Mouse (Mus musculus) ES-E14 (cell line): ENCODE measurements at regions not wholly inside any gene's neighbourhood (a gene's known extent, or its start where the extent isn't known, plus 50 kb on each side); places are given as distances from the start of the nearest gene placed in this dataset.

ENCODE experiments used
- DNase-seq: peaks from one replicate; pipeline ENCODE4 v3.0.0-alpha.2; 2013; ENCODE audit warnings: low read depth, low spot score
- H3K27ac ChIP-seq: 2 replicates; pipeline ENCODE4 v1.5.1; 2012; ENCODE audit warnings: low read depth, mild to moderate bottlenecking, low read length, moderate library complexity, mixed read lengths; ENCODE audit not compliant: poor library complexity, insufficient read depth, severe bottlenecking
- H3K36me3 ChIP-seq: 2 replicates; pipeline ENCODE4 v1.6.1; 2012; ENCODE audit warnings: mild to moderate bottlenecking, low read length, moderate library complexity, mixed read lengths; ENCODE audit not compliant: control insufficient read depth, poor library complexity, insufficient read depth, severe bottlenecking
- H3K4me1 ChIP-seq, 2 experiments: fragments of 150-350 bp in 1 of 2; sonication (generic) in 1 of 2; 2 replicates each; pipeline ENCODE4 v1.6.1; 2012; ENCODE audit warnings: low read length in 2 of 2, mild to moderate bottlenecking in 1 of 2, mixed read lengths in 1 of 2; ENCODE audit not compliant: control insufficient read depth in 2 of 2, insufficient read depth in 2 of 2, poor library complexity in 1 of 2
- H3K4me3 ChIP-seq, 2 experiments: fragments of 150-350 bp in 1 of 2; sonication (generic) in 1 of 2; 2 replicates each; pipeline ENCODE4 v1.5.1; 2012; ENCODE audit warnings: low read length in 2 of 2, low read depth in 1 of 2, mild to moderate bottlenecking in 1 of 2, mixed read lengths in 1 of 2; ENCODE audit not compliant: insufficient read depth in 1 of 2, poor library complexity in 1 of 2, severe bottlenecking in 1 of 2
- H3K9ac ChIP-seq: 2 replicates; pipeline ENCODE4 v1.6.1; 2012; ENCODE audit warnings: low read depth, mild to moderate bottlenecking, low read length, mixed read lengths; ENCODE audit not compliant: poor library complexity, insufficient read depth, severe bottlenecking
- H3K9me3 ChIP-seq: fragments of 150-350 bp; sonication (generic); 2 replicates; pipeline ENCODE4 v1.6.1; 2012; ENCODE audit warnings: low read depth, mild to moderate bottlenecking, low read length; ENCODE audit not compliant: control insufficient read depth, insufficient read depth
- CHD2 ChIP-seq: IDR thresholded peaks from 2 replicates; pipeline ENCODE4 v1.6.1; 2014; ENCODE audit warnings: mild to moderate bottlenecking, low read depth, low read length, inconsistent platforms
- HCFC1 ChIP-seq: IDR thresholded peaks from 2 replicates; pipeline ENCODE4 v1.6.1; 2012; ENCODE audit warnings: low read length, inconsistent platforms, borderline replicate concordance; ENCODE audit not compliant: insufficient read depth
- MAFK ChIP-seq: IDR thresholded peaks from 2 replicates; pipeline ENCODE4 v1.6.1; 2014; ENCODE audit warnings: mild to moderate bottlenecking, low read depth, low read length, inconsistent platforms; ENCODE audit not compliant: insufficient read depth
- ZC3H11A ChIP-seq: IDR thresholded peaks from 2 replicates; pipeline ENCODE4 v1.6.1; 2012; ENCODE audit warnings: low read depth, mild to moderate bottlenecking, inconsistent platforms, low read length, borderline replicate concordance
- ZNF384 ChIP-seq: IDR thresholded peaks from 2 replicates; pipeline ENCODE4 v1.6.1; 2012; ENCODE audit warnings: low read depth, low read length, inconsistent platforms
- in situ Hi-C, 2 experiments: fragments of 600-800 bp; cut with MboI; formaldehyde crosslinking; loops; one replicate each; pipeline ENCODE4 v1.15.1; 2025; ENCODE audit warnings: low sequenced_read_pairs in 2 of 2, inconsistent platforms in 1 of 2; ENCODE audit not compliant: unreplicated experiment in 2 of 2

- TF ChIP-seq HCFC1 = no peak
- TF ChIP-seq ZC3H11A = no peak
- no peak for TF ChIP-seq ZNF384
- TF ChIP-seq CHD2 = no peak
- TF ChIP-seq MAFK = no peak
- Histone ChIP-seq H3K4me1 (no peaks in the 10 kb centered on the region), H3K4me3 (no peak overlapping the region), H3K9ac (no peak overlapping the region), H3K27ac (no peak overlapping the region), H3K9me3 (no peaks in the 10 kb centered on the region), H3K36me3 (no peaks in the 10 kb centered on the region)
- in situ Hi-C loops = no loop called here
- DNase-seq = no peak
These were observed 114.4 kb downstream of the Lca5 start for GRCm38 (mm10) chr9:83326437-83327086.

GRCm38 (mm10) chr9:83325910-83326309 is 115.0 kb downstream of the Lca5 start:
- no peak for DNase-seq
- in situ Hi-C loops = no loop called here
- Histone ChIP-seq H3K9me3 (no peaks in the 10 kb centered on the region), H3K27ac (no peak overlapping the region), H3K9ac (no peak overlapping the region), H3K4me3 (no peak overlapping the region), H3K4me1 (no peaks in the 10 kb centered on the region), H3K36me3 (no peaks in the 10 kb centered on the region)
- TF ChIP-seq ZNF384 (no peak), HCFC1 (no peak), ZC3H11A (no peak), CHD2 (no peak), MAFK (no peak)

- Histone ChIP-seq H3K4me3 (no peak overlapping the region), H3K9me3 (no peaks in the 10 kb centered on the region), H3K27ac (no peak overlapping the region), H3K36me3 (no peaks in the 10 kb centered on the region), H3K4me1 (no peaks in the 10 kb centered on the region), H3K9ac (no peak overlapping the region)
- DNase-seq = no peak
- TF ChIP-seq MAFK (no peak), ZNF384 (no peak), HCFC1 (no peak), ZC3H11A (no peak)
- in situ Hi-C loops = no loop called here
These were observed 116.6 kb downstream of the Lca5 start for GRCm38 (mm10) chr9:83324336-83324735.

- in situ Hi-C loops = no loop called here
- Histone ChIP-seq H3K36me3 (no peaks in the 10 kb centered on the region), H3K4me3 (no peak overlapping the region), H3K9me3 (no peaks in the 10 kb centered on the region), H3K4me1 (no peaks in the 10 kb centered on the region), H3K9ac (no peak overlapping the region), H3K27ac (no peak overlapping the region)
- no peak for DNase-seq
- TF ChIP-seq CHD2 (no peak), MAFK (no peak), HCFC1 (no peak), ZC3H11A (no peak), ZNF384 (no peak)
These were observed 117.8 kb downstream of the Lca5 start for GRCm38 (mm10) chr9:83322991-83323583.

- no peaks in the 10 kb centered on the region for H3K4me1 ChIP-seq
- H3K9me3 ChIP-seq = no peaks in the 10 kb centered on the region
- H3K27ac ChIP-seq = no peak overlapping the region
- TF ChIP-seq CHD2 (no peak), ZNF384 (no peak), MAFK (no peak), ZC3H11A (no peak)
- no peak overlapping the region for H3K4me3 ChIP-seq
- in situ Hi-C loops = no loop called here
- DNase-seq = no peak
- H3K9ac ChIP-seq = no peak overlapping the region
- no peaks in the 10 kb centered on the region for H3K36me3 ChIP-seq
These were observed 119.1 kb downstream of the Lca5 start for GRCm38 (mm10) chr9:83321793-83322192.
